In genomic region chr5:99707261-99707660, GRCm38 (mm10) we compare ENCODE assay signal across 10 mouse cellular contexts. TPM values are rescaled to one million over a fixed set of nuclear protein-coding genes. Genes with fewer than 3 reads are reported as not detected.
A peak's percentile ranks its signal among the peaks of the same experiment; 100 is the strongest.
DNase-seq lines count a peak whose midpoint lies in the region; ATAC-seq and TF ChIP-seq lines count a peak whose summit lies in the region.
"Had no signal": no experiment of that assay in that cellular context is flagged by ENCODE, and none has a peak within 500 bp of the region (broad histone marks: within the 10 kb centered on the region; RNA-seq: fewer than 3 reads in every experiment).

No protein-coding gene starts in this region.

- peak; percentile 67 for DNase-seq in kidney, postnatal 0 days (ENCODE audit: low spot score)
- DNase-seq in ES-E14 (ENCODE audit: low read depth, low spot score) = peak; percentile 24
- DNase-seq in ZHBTc4 (ENCODE audit: low read depth, low spot score) = peak; percentile 47
- DNase-seq in kidney, postnatal 4 days = peak; percentile 80 to 81
- DNase-seq in cerebellum, adult 9-11 months = no peak
- DNase-seq: liver, embryonic 13.5 days had no signal

- no peaks in the 10 kb centered on the region for H3K9me3 ChIP-seq in kidney, postnatal 0 days (replicated peaks; ENCODE audit: low read length)
- no peaks in the 10 kb centered on the region for H3K9me3 ChIP-seq in kidney, embryonic 14.5 days (ENCODE audit: control insufficient read depth, low read length)
- no peaks in the 10 kb centered on the region for H3K9me3 ChIP-seq in ES-E14 (ENCODE audit: control insufficient read depth, insufficient read depth, low read depth, low read length)
- H3K9me3 ChIP-seq: liver, embryonic 13.5 days; neural tube, embryonic 13.5 days had no signal

- no peaks in the 10 kb centered on the region for H3K36me3 ChIP-seq in kidney, postnatal 0 days (ENCODE audit: insufficient read depth, low read length)
- no peaks in the 10 kb centered on the region for H3K36me3 ChIP-seq in kidney, embryonic 14.5 days (ENCODE audit: control insufficient read depth, insufficient read depth, low read length)
- no peaks in the 10 kb centered on the region for H3K36me3 ChIP-seq in ES-E14 (ENCODE audit: control insufficient read depth, insufficient read depth, low read length, poor library complexity, severe bottlenecking)
- H3K36me3 ChIP-seq: liver, embryonic 13.5 days; neural tube, embryonic 13.5 days had no signal

- H3K27ac ChIP-seq in kidney, postnatal 0 days = no peak overlapping the region
- H3K27ac ChIP-seq in kidney, embryonic 14.5 days (ENCODE audit: low read depth, low read length) = no peak overlapping the region
- H3K27ac ChIP-seq in ES-E14 (ENCODE audit: insufficient read depth, low read depth, low read length, poor library complexity, severe bottlenecking) = no peak overlapping the region
- H3K27ac ChIP-seq: liver, embryonic 13.5 days; neural tube, embryonic 13.5 days had no signal

- no peak for ATAC-seq in kidney, postnatal 0 days (replicated peaks; ENCODE audit: low FRiP score, low read depth)
- no peak for ATAC-seq in kidney, embryonic 14.5 days (ENCODE audit: low FRiP score, low TSS enrichment)
- no peak for ATAC-seq in CD4-positive, CD25-positive, alpha-beta regulatory T cell, adult 4 months
- ATAC-seq: activated CD4-positive, CD25-positive, alpha-beta regulatory T cell, adult 4 months had no signal

- no peaks in the 10 kb centered on the region for H3K27me3 ChIP-seq in kidney, postnatal 0 days (ENCODE audit: insufficient read depth, low read length)
- H3K27me3 ChIP-seq in kidney, embryonic 14.5 days (ENCODE audit: control insufficient read depth, insufficient read depth, low read length) = no peaks in the 10 kb centered on the region
- H3K27me3 ChIP-seq: liver, embryonic 13.5 days; neural tube, embryonic 13.5 days had no signal

- WGBS in kidney, postnatal 0 days = 36% methylated on average over 6 of the region's 6 CpGs
- 37% methylated on average over 6 of the region's 6 CpGs for WGBS in kidney, embryonic 14.5 days

- no peak overlapping the region for H3K9ac ChIP-seq in kidney, postnatal 0 days (ENCODE audit: low read depth, low read length)
- no peak overlapping the region for H3K9ac ChIP-seq in kidney, embryonic 14.5 days (ENCODE audit: low read depth, low read length)
- no peak overlapping the region for H3K9ac ChIP-seq in ES-E14 (ENCODE audit: insufficient read depth, low read depth, low read length, poor library complexity, severe bottlenecking)
- H3K9ac ChIP-seq: liver, embryonic 13.5 days; neural tube, embryonic 13.5 days had no signal

- no peak for TF ChIP-seq CTCF in kidney, postnatal 0 days (IDR thresholded peaks at IDR 0.05; ENCODE audit: low read depth)

- no peak overlapping the region for H3K4me2 ChIP-seq in kidney, postnatal 0 days (ENCODE audit: low read length)
- H3K4me2 ChIP-seq in kidney, embryonic 14.5 days (replicated peaks; ENCODE audit: low read depth, low read length) = no peak overlapping the region
- H3K4me2 ChIP-seq: liver, embryonic 13.5 days; neural tube, embryonic 13.5 days had no signal

- H3K4me3 ChIP-seq in kidney, postnatal 0 days (replicated peaks; ENCODE audit: low read depth, low read length) = no peak overlapping the region
- H3K4me3 ChIP-seq in kidney, embryonic 14.5 days (ENCODE audit: low read length) = no peak overlapping the region
- H3K4me3 ChIP-seq in ES-E14 (ENCODE audit: insufficient read depth in 1 of 2, low read depth in 1 of 2, low read length in 2 of 2, poor library complexity in 1 of 2, severe bottlenecking in 1 of 2) = no peak overlapping the region
- H3K4me3 ChIP-seq: liver, embryonic 13.5 days; neural tube, embryonic 13.5 days had no signal

- in situ Hi-C loops in ES-E14 (cut with MboI; ENCODE audit: low sequenced_read_pairs in 2 of 2, unreplicated experiment in 2 of 2) = no loop called here

- no peaks in the 10 kb centered on the region for H3K4me1 ChIP-seq in kidney, postnatal 0 days (replicated peaks; ENCODE audit: insufficient read depth, low read length)
- H3K4me1 ChIP-seq in kidney, embryonic 14.5 days (ENCODE audit: control insufficient read depth, insufficient read depth, low read length) = no peaks in the 10 kb centered on the region
- H3K4me1 ChIP-seq in ES-E14 (ENCODE audit: control insufficient read depth in 2 of 2, insufficient read depth in 2 of 2, low read length in 2 of 2, poor library complexity in 1 of 2) = no peaks in the 10 kb centered on the region
- H3K4me1 ChIP-seq: liver, embryonic 13.5 days; neural tube, embryonic 13.5 days had no signal

TF ChIP-seq in ES-E14, 5 proteins besides CTCF, POLR2A, EP300 and RAD21:
- no peak for TF ChIP-seq MAFK (IDR thresholded peaks at IDR 0.05; ENCODE audit: insufficient read depth, low read depth, low read length)

RNA-seq across cellular contexts. Expression of gene Rasgef1b, which starts 21.6 kb away (rescaled TPM):
- polyA plus RNA-seq in kidney, postnatal 0 days (2015; fragmentation: Nextera tagmentation; extraction: Ambion mirVana) = 6.9 and 7.3 TPM in 2 replicates
- 6.8 and 8.8 TPM in 2 replicates for polyA plus RNA-seq in kidney, embryonic 14.5 days (2014; fragmentation: Nextera tagmentation; extraction: Ambion mirVana)
- total RNA-seq in ES-E14 (2012; rRNA removed) = 1.8 and 2.8 TPM in 2 replicates
- 1 to 10 TPM; 1.5 to 4.1 TPM for polyA plus RNA-seq in CD4-positive, CD25-positive, alpha-beta regulatory T cell, adult 4 months (2017; shearing (Covaris generic))
